Mouse (Mus musculus) C2C12 (cell line): ENCODE results near the gene Tmem220. TPM values are rescaled to one million over a fixed set of nuclear protein-coding genes. Genes with fewer than 3 reads are reported as not detected.

Source experiments
- H3K27me3 ChIP-seq: one replicate; pipeline ENCODE4 v1.6.1; 2011; ENCODE audit not compliant: control insufficient read depth, insufficient read depth, insufficient read length
- H3K36me3 ChIP-seq: one replicate; pipeline ENCODE4 v1.6.1; 2011; ENCODE audit not compliant: control insufficient read depth, insufficient read depth
- H3K4me3 ChIP-seq: one replicate; pipeline ENCODE4 v1.5.1; 2011; ENCODE audit warnings: mild to moderate bottlenecking, control low read depth; ENCODE audit not compliant: poor library complexity, insufficient read depth, severe bottlenecking
- H3K79me2 ChIP-seq: one replicate; pipeline ENCODE4 v1.6.1; 2011; ENCODE audit not compliant: control insufficient read depth, insufficient read depth
- H3K79me3 ChIP-seq: one replicate; pipeline ENCODE4 v1.6.1; 2011; ENCODE audit warnings: low read depth, control low read depth
- H3ac ChIP-seq: one replicate; pipeline ENCODE3; 2011; ENCODE audit warnings: low read depth; ENCODE audit not compliant: control insufficient read depth, insufficient read length
- CEBPB ChIP-seq: IDR thresholded peaks from one replicate; pipeline ENCODE4 v1.6.1; 2011; ENCODE audit warnings: low read depth, mild to moderate bottlenecking, control low read depth, moderate library complexity
- CTCF ChIP-seq: IDR thresholded peaks from one replicate; pipeline ENCODE4 v1.5.1; 2011; ENCODE audit not compliant: control insufficient read depth, insufficient read depth, insufficient read length
- FOSL1 ChIP-seq: IDR thresholded peaks from one replicate; pipeline ENCODE4 v1.8.0; 2011; ENCODE audit warnings: mild to moderate bottlenecking, low read length; ENCODE audit not compliant: poor library complexity, insufficient read depth, severe bottlenecking
- MAX ChIP-seq: IDR thresholded peaks from one replicate; pipeline ENCODE4 v1.6.1; 2011; ENCODE audit warnings: mild to moderate bottlenecking, control low read depth
- MYOD1 ChIP-seq: IDR thresholded peaks from one replicate; pipeline ENCODE4 v1.6.1; 2011; ENCODE audit warnings: low read depth; ENCODE audit not compliant: control insufficient read depth, insufficient read length
- MYOG ChIP-seq: IDR thresholded peaks from one replicate; pipeline ENCODE4 v1.6.1; 2011; ENCODE audit not compliant: control insufficient read depth, insufficient read length; ENCODE audit errors: extremely low read depth
- USF1 ChIP-seq: IDR thresholded peaks from one replicate; pipeline ENCODE4 v1.6.1; 2011; ENCODE audit warnings: low read depth, mild to moderate bottlenecking, control low read depth, moderate library complexity
- polyA plus RNA-seq: library from polyadenylated mRNA; unstranded; fragments of >200 nt; fragmentation: generic; extraction: Trizol; gene quantifications from one replicate; pipeline ENCODE4 v1.2.1, GENCODE M21; 2012; ENCODE audit warnings: missing spikeins

Tmem220 gene
- polyA plus RNA-seq, 1 experiment = 0.09 TPM

DNA sequence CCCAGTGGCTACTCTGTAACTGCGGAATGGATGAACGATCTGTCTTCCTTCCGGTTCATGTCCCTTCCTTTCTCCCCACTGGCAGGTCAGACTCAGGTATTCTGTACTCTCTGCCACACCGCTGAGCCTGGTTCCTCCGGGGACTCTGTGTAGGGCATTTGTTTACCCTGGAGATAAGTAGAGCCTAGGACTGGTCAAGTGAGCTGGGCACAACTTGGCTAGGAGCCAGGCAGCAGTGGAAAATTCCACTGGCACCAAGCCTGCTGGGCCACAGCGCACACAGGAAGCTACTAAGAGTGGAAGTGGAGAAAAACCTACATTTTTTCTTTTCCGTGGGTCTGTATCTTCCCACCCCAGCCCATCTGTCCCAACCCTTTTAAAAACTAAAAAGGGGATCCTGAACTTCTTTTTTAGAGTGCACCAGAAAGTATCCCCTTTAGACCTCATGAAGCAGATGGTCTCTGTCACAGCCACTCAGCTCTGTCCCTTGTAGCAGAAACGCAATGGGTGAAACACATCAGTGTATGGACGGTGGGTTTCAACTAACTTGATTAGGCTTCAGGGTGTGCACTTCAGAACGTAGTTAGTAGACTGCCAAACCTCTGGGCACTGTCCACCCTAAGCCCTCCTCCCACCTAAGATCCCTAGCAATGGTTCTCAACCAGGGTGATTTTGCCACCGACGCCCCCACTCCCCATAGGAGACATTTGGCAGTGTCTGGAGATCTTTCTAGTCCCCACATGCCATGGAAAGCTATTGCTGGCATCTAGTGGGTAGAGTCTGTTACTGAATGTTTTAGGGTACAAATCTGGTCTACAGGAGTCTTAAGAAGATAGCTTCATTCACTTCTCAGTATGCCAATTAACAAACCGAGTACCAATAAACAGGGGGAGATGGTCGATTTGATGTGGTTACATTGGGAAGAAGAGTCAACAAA lies 26.2 kb upstream of the Tmem220 start:
- Histone ChIP-seq H3K36me3 (no peaks in the 10 kb centered on the region), H3ac (no peak overlapping the region), H3K27me3 (no peaks in the 10 kb centered on the region), H3K79me2 (no peaks in the 10 kb centered on the region), H3K4me3 (no peak overlapping the region), H3K79me3 (no peaks in the 10 kb centered on the region)
- TF ChIP-seq USF1 (no peak), MAX (no peak), CTCF (no peak), MYOD1 (no peak), FOSL1 (no peak), MYOG (no peak), CEBPB (no peak)

DNA sequence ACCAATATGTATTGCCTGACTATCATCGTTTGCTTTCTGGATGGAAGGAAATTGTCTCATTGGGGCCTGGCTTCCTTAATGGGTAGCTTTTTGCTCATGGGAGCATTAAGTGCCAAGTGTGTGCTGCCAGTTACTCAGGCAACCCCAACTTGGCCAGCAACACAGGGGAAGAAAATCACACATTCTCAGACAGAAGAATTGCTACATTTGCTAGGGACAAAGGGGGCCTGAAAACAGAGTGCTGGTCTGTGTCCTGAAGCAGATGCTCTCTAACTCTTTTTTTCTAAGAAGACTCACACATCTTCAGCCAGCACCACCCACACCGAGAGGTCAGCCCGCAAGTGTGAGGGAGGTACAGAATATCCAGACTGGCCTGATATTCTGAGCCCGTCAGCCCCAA lies 24.3 kb upstream of the Tmem220 start:
- TF ChIP-seq FOSL1 (no peak), MYOG (no peak), CTCF (no peak)
- no peaks in the 10 kb centered on the region for H3K36me3 ChIP-seq
- no peaks in the 10 kb centered on the region for H3K79me3 ChIP-seq
- H3K4me3 ChIP-seq = no peak overlapping the region
- H3ac ChIP-seq = no peak overlapping the region
- no peaks in the 10 kb centered on the region for H3K27me3 ChIP-seq
- no peaks in the 10 kb centered on the region for H3K79me2 ChIP-seq

- no peak overlapping the region for H3ac ChIP-seq
- no peaks in the 10 kb centered on the region for H3K79me3 ChIP-seq
- no peaks in the 10 kb centered on the region for H3K27me3 ChIP-seq
- TF ChIP-seq MYOG = no peak
- no peak for TF ChIP-seq USF1
- no peak for TF ChIP-seq MAX
- no peaks in the 10 kb centered on the region for H3K79me2 ChIP-seq
- H3K36me3 ChIP-seq = no peaks in the 10 kb centered on the region
- no peak overlapping the region for H3K4me3 ChIP-seq
Observed at GRCm38 (mm10) chr11:67001717-67002116, 23.2 kb upstream of the Tmem220 start.

DNA sequence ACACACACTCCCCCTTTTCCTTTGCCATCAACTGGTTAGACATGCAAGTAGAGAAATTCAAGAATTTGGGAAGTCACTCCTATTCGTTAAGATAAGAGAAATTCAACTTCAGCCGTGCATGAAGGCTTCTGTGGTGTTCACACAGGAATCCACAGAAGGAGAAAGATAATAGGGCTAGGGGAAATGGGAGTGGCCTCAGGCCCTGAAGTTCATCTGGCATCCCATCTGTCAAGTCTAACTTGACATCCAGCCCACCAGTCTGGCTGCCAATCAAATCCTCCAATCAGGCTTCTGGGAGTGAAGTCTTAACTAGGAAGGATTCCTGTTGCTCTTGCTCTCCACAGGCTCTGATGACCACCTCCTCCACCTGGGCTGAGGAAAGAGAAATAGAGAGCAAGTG lies 22.0 kb upstream of the Tmem220 start:
- no peak overlapping the region for H3ac ChIP-seq
- no peaks in the 10 kb centered on the region for H3K79me3 ChIP-seq
- no peaks in the 10 kb centered on the region for H3K79me2 ChIP-seq
- H3K36me3 ChIP-seq = no peaks in the 10 kb centered on the region
- no peak overlapping the region for H3K4me3 ChIP-seq
- H3K27me3 ChIP-seq = no peaks in the 10 kb centered on the region
- no peak for TF ChIP-seq MAX
- TF ChIP-seq MYOG = no peak
- TF ChIP-seq CTCF = no peak
- TF ChIP-seq CEBPB = no peak
- no peak for TF ChIP-seq FOSL1
- TF ChIP-seq MYOD1 = no peak
- TF ChIP-seq USF1 = no peak

- Histone ChIP-seq H3K36me3 (no peaks in the 10 kb centered on the region), H3ac (no peak overlapping the region), H3K79me2 (no peaks in the 10 kb centered on the region), H3K79me3 (no peaks in the 10 kb centered on the region), H3K4me3 (no peak overlapping the region), H3K27me3 (no peaks in the 10 kb centered on the region)
- TF ChIP-seq MYOG = no peak
- no peak for TF ChIP-seq CTCF
- no peak for TF ChIP-seq FOSL1
- TF ChIP-seq MAX = no peak
- no peak for TF ChIP-seq USF1
- no peak for TF ChIP-seq CEBPB
- no peak for TF ChIP-seq MYOD1
Observed at GRCm38 (mm10) chr11:67007961-67008360, 17.0 kb upstream of the Tmem220 start.

- Histone ChIP-seq H3K36me3 (no peaks in the 10 kb centered on the region), H3K79me2 (no peaks in the 10 kb centered on the region), H3K79me3 (no peaks in the 10 kb centered on the region), H3K4me3 (no peak overlapping the region), H3K27me3 (no peaks in the 10 kb centered on the region), H3ac (no peak overlapping the region)
- TF ChIP-seq USF1 (no peak), MYOD1 (no peak), MAX (no peak), MYOG (no peak), CEBPB (no peak), FOSL1 (no peak), CTCF (no peak)
Observed at GRCm38 (mm10) chr11:67008528-67008927, 16.4 kb upstream of the Tmem220 start.
